Mouse (Mus musculus): ENCODE results near the gene Klhdc4. TPM values are rescaled to one million over a fixed set of nuclear protein-coding genes. Genes with fewer than 3 reads are reported as not detected.

Gene Klhdc4
- 60.6 and 66.1 TPM in 2 replicates for polyA plus RNA-seq (2016; fragmentation: Nextera tagmentation; extraction: Ambion mirVana)

DNA sequence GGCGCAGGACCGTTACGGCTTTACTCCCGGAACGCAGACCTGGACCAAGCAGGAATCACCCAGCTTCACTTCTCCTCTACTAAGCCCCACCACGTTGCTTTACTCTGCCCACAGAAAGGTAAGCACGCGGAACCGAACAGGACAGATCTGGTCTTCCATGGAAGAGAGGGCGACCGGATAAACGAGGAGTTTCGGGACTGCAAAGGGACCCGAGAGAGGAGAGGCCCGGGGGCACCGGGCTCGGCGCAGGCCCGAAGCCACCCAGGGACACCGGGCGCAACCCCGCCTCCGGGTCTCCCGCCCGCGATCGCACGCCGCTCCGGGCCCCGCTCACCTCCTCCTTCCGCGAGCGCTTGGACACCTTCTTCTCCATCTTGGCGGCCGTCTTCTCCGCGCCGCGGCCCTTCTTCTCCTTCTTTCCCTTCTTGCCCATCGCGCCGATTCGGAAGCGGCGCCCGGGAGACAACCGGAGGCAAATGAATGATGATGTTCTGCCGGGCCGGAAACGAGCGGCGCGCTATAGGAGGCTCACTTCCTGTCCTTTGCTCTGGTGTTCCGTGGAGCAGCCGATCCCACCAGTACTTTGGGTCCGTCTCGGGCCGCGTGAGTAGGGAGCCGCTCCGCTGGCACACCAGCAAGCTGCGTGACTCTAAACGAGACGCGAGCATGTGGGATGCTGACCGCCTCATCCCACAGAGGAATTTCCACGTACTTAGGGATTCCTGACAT is at the start of gene Klhdc4:
Klhdc4 (minus strand) TSS at position 522 of the 729 bp plus-strand sequence.
- WGBS: under 1% methylated on average over 68 of the region's 68 CpGs
- Histone ChIP-seq H3K27ac (peak within 1 kb of the TSS; percentile 90), H3K36me3 (peaks cover 5% of the 10 kb centered on the region; the same call in 1 of the 2 replicates), H3K9me3 (no peaks in the 10 kb centered on the region), H3K4me3 (peak within 1 kb of the TSS; percentile 97), H3K27me3 (ENCODE audit: insufficient read depth, poor library complexity, severe bottlenecking) (no peaks in the 10 kb centered on the region), H3K4me1 (replicated peaks) (peaks cover 26% of the 10 kb centered on the region)
- peak; percentile 90 for DNase-seq (ENCODE audit: low spot score)

DNA sequence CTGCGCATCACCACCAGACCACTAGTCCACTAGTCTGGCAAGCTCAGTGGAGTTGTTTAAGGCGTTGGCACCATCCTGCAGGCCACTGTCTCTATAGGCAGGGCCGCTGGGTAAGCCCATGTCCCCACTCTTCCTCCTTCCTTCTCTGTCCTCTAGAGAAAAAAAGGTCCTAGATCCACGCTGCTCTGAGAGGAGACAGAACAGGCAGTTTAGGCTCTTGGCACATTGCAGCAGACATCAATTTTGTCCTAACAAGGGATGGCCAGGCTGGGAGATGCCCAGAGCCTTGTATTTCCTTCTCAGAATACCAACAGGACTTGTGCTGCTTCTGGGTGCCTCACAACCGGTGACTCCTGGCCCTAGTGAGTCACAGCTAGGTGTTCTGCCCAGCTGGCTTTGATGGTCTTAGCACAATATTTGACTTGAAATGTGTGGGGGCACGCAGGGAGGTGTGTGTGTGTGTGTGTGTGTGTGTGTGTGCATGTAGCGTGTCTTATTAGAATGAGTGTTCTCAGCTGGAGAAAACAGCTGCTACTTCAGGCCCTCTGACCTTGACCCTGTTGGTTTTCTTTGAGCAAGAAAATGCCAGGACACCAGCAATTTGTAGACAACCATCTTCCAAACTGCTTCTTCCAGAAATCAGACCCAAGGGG is 48.6 kb upstream of the Klhdc4 start:
- WGBS: 89% methylated on average over 7 of the region's 7 CpGs
- Histone ChIP-seq H3K27ac (no peak overlapping the region), H3K27me3 (ENCODE audit: insufficient read depth, poor library complexity, severe bottlenecking) (no peaks in the 10 kb centered on the region), H3K4me3 (no peak overlapping the region), H3K36me3 (peaks cover 29% of the 10 kb centered on the region), H3K9me3 (no peaks in the 10 kb centered on the region), H3K4me1 (replicated peaks) (0 out of 2 replicates have a peak, but pooled peaks cover 12% of the 10 kb centered on the region)
- DNase-seq (ENCODE audit: low spot score): no peak

DNA sequence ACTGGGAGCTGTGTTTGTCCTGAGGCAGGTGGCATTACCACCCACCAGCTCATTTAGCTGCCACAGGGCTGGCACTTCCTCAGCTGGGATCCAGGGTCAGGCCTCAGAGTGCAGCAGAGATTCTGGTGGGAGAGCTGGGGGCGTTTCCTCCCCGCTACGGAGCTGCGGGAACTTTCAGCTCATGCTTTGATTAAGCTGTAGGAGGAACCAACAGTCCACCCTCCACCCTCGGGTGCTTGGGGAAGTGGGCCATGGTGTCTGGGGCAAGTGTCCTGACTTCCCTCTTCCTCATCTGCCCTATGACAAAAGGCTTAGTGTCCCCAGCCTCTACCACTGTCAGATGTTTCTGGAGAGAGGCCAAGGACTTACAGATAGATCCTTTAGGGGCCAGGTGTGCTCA is 47.8 kb upstream of the Klhdc4 start:
- H3K27ac ChIP-seq: no peak overlapping the region
- peaks cover 21% of the 10 kb centered on the region for H3K36me3 ChIP-seq
- H3K4me3 ChIP-seq: no peak overlapping the region
- H3K27me3 ChIP-seq (ENCODE audit: insufficient read depth, poor library complexity, severe bottlenecking): 0 out of 2 replicates have a peak, but pooled peaks cover 6% of the 10 kb centered on the region
- H3K9me3 ChIP-seq: no peaks in the 10 kb centered on the region
- DNase-seq (ENCODE audit: low spot score): no peak
- H3K4me1 ChIP-seq (replicated peaks): peaks cover 17% of the 10 kb centered on the region
- 81% methylated on average over 5 of the region's 5 CpGs for WGBS

GRCm38 (mm10) chr8:121875517-121875916 is 46.1 kb upstream of the Klhdc4 start:
- WGBS: 86% methylated on average over 9 of the region's 9 CpGs
- DNase-seq (ENCODE audit: low spot score): no peak
- no peak overlapping the region for H3K4me3 ChIP-seq
- peaks cover 13% of the 10 kb centered on the region; the same call in 1 of the 2 replicates for H3K27me3 ChIP-seq (ENCODE audit: insufficient read depth, poor library complexity, severe bottlenecking)
- H3K4me1 ChIP-seq (replicated peaks): peaks cover 22% of the 10 kb centered on the region
- no peak overlapping the region for H3K27ac ChIP-seq
- 0 out of 2 replicates have a peak, but pooled peaks cover 5% of the 10 kb centered on the region for H3K36me3 ChIP-seq
- no peaks in the 10 kb centered on the region for H3K9me3 ChIP-seq

GRCm38 (mm10) chr8:121875045-121875444 is 45.7 kb upstream of the Klhdc4 start:
- WGBS: 85% methylated on average over 3 of the region's 3 CpGs
- Histone ChIP-seq H3K36me3 (0 out of 2 replicates have a peak, but pooled peaks cover 1% of the 10 kb centered on the region), H3K27ac (no peak overlapping the region), H3K4me3 (no peak overlapping the region), H3K9me3 (no peaks in the 10 kb centered on the region), H3K4me1 (replicated peaks) (peaks cover 22% of the 10 kb centered on the region), H3K27me3 (ENCODE audit: insufficient read depth, poor library complexity, severe bottlenecking) (peaks cover 13% of the 10 kb centered on the region; the same call in 1 of the 2 replicates)
- DNase-seq (ENCODE audit: low spot score): no peak

- H3K27me3 ChIP-seq (ENCODE audit: insufficient read depth, poor library complexity, severe bottlenecking): peaks cover 13% of the 10 kb centered on the region; the same call in 1 of the 2 replicates
- DNase-seq (ENCODE audit: low spot score): peak; percentile 38
- no peak overlapping the region for H3K27ac ChIP-seq
- H3K4me1 ChIP-seq (replicated peaks): peaks cover 22% of the 10 kb centered on the region
- no peaks in the 10 kb centered on the region for H3K9me3 ChIP-seq
- no peaks in the 10 kb centered on the region for H3K36me3 ChIP-seq
- no peak overlapping the region for H3K4me3 ChIP-seq
- 74% methylated on average over 9 of the region's 9 CpGs for WGBS
These were observed 44.7 kb upstream of the Klhdc4 start for GRCm38 (mm10) chr8:121874031-121874430.

DNA sequence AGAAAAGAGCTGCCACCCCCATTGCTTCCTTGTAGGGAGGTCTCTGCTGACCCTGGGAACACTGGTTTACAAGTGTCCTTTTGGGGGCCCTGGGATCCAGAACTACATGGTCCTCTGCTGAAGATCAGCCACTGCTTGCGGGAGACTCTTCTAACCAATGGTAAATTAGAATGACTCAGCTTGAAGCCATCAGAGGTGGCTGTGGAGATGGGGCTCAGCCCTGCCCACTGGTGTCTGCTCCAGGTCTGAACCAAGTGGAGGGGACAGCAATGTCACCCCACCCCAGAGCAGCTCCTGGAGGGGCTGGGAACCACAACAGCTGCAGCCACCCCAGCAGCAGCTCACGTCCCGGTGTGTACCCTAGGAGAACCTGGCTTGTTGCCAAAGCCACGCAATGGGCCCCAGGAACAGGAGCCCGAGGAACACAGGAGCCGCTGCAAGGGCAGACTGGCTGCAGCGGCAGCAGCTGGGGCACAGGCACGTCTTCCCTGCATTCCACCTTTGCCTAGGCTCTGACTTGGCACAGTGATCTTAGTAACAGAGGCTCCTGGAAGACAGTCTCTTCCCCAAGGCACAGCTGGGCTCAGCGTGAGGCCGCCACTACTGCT is 42.6 kb upstream of the Klhdc4 start:
- Histone ChIP-seq H3K4me1 (replicated peaks) (peaks cover 23% of the 10 kb centered on the region), H3K27ac (no peak overlapping the region), H3K9me3 (no peaks in the 10 kb centered on the region), H3K27me3 (ENCODE audit: insufficient read depth, poor library complexity, severe bottlenecking) (peaks cover 13% of the 10 kb centered on the region; the same call in 1 of the 2 replicates), H3K4me3 (no peak overlapping the region), H3K36me3 (no peaks in the 10 kb centered on the region)
- no peak for DNase-seq (ENCODE audit: low spot score)
- 46% methylated on average over 10 of the region's 10 CpGs for WGBS

DNA sequence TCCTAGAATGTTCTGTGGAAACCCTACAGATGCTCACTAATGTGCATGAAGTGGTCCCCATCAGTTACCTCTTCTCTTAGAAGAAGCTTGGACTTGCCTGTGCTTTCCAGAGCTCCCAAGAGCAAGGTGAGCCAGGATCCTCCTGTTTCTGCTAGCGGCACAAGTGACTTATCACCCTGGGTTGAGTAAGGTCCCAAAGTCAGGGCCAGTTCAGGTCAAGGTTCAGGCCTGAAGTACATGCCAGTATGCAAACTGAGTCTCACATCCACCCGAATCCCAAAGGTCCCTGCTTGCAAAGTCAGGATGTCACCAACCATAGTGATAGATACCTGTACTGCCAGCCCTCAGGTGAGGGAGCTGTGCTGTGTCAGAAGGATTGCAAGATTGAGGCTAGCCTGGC is 40.8 kb upstream of the Klhdc4 start:
- H3K27ac ChIP-seq: no peak overlapping the region
- peaks cover 23% of the 10 kb centered on the region for H3K4me1 ChIP-seq (replicated peaks)
- H3K27me3 ChIP-seq (ENCODE audit: insufficient read depth, poor library complexity, severe bottlenecking): peaks cover 13% of the 10 kb centered on the region; the same call in 1 of the 2 replicates
- H3K4me3 ChIP-seq: no peak overlapping the region
- H3K36me3 ChIP-seq: no peaks in the 10 kb centered on the region
- H3K9me3 ChIP-seq: no peaks in the 10 kb centered on the region
- 91% methylated on average over 2 of the region's 2 CpGs for WGBS
- DNase-seq (ENCODE audit: low spot score): no peak

DNA sequence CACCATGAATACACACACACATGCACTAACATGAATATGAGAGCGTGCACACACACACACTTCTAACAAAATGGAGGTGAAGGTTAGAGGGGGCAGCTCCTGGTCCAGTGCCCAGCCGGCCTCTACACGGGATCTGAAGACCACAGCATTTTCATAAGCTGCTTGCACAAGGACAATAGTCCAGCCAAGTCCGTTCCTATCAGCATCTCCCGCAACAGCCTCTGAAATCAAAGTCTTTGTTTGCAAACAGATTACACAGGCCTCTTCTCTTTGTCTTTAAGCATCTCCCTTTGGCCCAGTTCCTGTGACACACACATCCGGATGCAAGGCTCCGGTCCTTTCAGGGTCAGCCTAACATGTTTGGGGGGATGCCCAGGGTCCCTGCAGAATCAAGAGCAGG is 39.5 kb upstream of the Klhdc4 start:
- H3K27me3 ChIP-seq (ENCODE audit: insufficient read depth, poor library complexity, severe bottlenecking): peaks cover 13% of the 10 kb centered on the region; the same call in 1 of the 2 replicates
- WGBS: 90% methylated on average over 7 of the region's 7 CpGs
- peaks cover 18% of the 10 kb centered on the region for H3K4me1 ChIP-seq (replicated peaks)

GRCm38 (mm10) chr8:121868196-121868595 is 38.8 kb upstream of the Klhdc4 start:
- H3K27ac ChIP-seq: no peak overlapping the region
- no peaks in the 10 kb centered on the region for H3K9me3 ChIP-seq
- no peaks in the 10 kb centered on the region for H3K36me3 ChIP-seq
- peaks cover 18% of the 10 kb centered on the region for H3K4me1 ChIP-seq (replicated peaks)
- no peak overlapping the region for H3K4me3 ChIP-seq
- DNase-seq (ENCODE audit: low spot score): no peak
- WGBS: 92% methylated on average over 5 of the region's 5 CpGs
- H3K27me3 ChIP-seq (ENCODE audit: insufficient read depth, poor library complexity, severe bottlenecking): peaks cover 13% of the 10 kb centered on the region; the same call in 1 of the 2 replicates

More for the DNA sequence above, 39.5 kb upstream of the Klhdc4 start:
- H3K9me3 ChIP-seq: no peaks in the 10 kb centered on the region
- no peak for DNase-seq (ENCODE audit: low spot score)
- no peak overlapping the region for H3K27ac ChIP-seq
- no peak overlapping the region for H3K4me3 ChIP-seq
- no peaks in the 10 kb centered on the region for H3K36me3 ChIP-seq

DNA sequence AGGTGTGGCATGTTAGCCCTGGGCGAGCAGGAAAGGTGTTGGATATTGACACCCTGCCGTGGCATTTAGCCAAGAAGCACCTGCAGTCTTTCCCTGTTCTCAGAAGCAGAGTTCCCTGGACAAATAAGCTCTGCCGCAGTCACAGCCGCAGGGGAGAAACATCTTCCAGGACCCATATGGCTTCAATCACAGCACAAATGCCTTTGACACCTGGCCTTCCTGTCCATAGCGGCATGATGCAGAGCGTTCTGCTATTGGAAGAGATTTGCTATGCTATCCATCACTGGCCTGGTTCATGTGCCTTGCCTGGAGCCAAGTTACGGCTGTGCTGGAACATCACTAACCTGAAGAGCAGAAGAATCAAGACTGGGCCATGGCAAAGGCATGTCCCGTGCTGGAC is 36.0 kb upstream of the Klhdc4 start:
- H3K36me3 ChIP-seq: no peaks in the 10 kb centered on the region
- DNase-seq (ENCODE audit: low spot score): no peak
- 76% methylated on average over 8 of the region's 8 CpGs for WGBS

GRCm38 (mm10) chr8:121861806-121862548 is 32.6 kb upstream of the Klhdc4 start:
- Histone ChIP-seq H3K36me3 (no peaks in the 10 kb centered on the region), H3K27me3 (ENCODE audit: insufficient read depth, poor library complexity, severe bottlenecking) (no peaks in the 10 kb centered on the region), H3K27ac (no peak overlapping the region), H3K4me1 (replicated peaks) (peaks cover 19% of the 10 kb centered on the region), H3K9me3 (no peaks in the 10 kb centered on the region), H3K4me3 (no peak overlapping the region)
- DNase-seq (ENCODE audit: low spot score): no peak
- 72% methylated on average over 11 of the region's 12 CpGs for WGBS

More for the DNA sequence above, 36.0 kb upstream of the Klhdc4 start:
- Histone ChIP-seq H3K9me3 (no peaks in the 10 kb centered on the region), H3K27me3 (ENCODE audit: insufficient read depth, poor library complexity, severe bottlenecking) (no peaks in the 10 kb centered on the region), H3K4me3 (no peak overlapping the region), H3K4me1 (replicated peaks) (peaks cover 14% of the 10 kb centered on the region; the same call in 1 of the 2 replicates), H3K27ac (no peak overlapping the region)
